Mouse (Mus musculus) liver, adult 2 months (tissue): ENCODE results near the gene Ptges. TPM values are rescaled to one million over a fixed set of nuclear protein-coding genes. Genes with fewer than 3 reads are reported as not detected.

ENCODE experiments used
- DNase-seq: peaks from one replicate; pipeline ENCODE4 v3.0.0-alpha.2; 2011; ENCODE audit warnings: low read depth, low spot score; ENCODE audit errors: extremely low read depth
- H3K27ac ChIP-seq: fragments of 200-500 bp; replicated peaks from 2 replicates; pipeline ENCODE4 v1.5.1; 2012; ENCODE audit warnings: low read depth, mild to moderate bottlenecking, control low read depth, inconsistent platforms, low read length; ENCODE audit not compliant: insufficient read depth
- H3K27me3 ChIP-seq: fragments of 200-500 bp; 2 replicates; pipeline ENCODE4 v1.6.1; 2012; ENCODE audit warnings: mild to moderate bottlenecking, moderate library complexity, low read length, inconsistent platforms; ENCODE audit not compliant: control insufficient read depth, insufficient read depth
- H3K36me3 ChIP-seq: fragments of 200-500 bp; 2 replicates; pipeline ENCODE4 v1.6.1; 2012; ENCODE audit warnings: low read length, inconsistent platforms; ENCODE audit not compliant: control insufficient read depth, insufficient read depth
- H3K4me1 ChIP-seq: fragments of 200-500 bp; 2 replicates; pipeline ENCODE4 v1.6.1; 2011; ENCODE audit warnings: low read length; ENCODE audit not compliant: control insufficient read depth, insufficient read depth
- H3K4me3 ChIP-seq: fragments of 200-500 bp; 2 replicates; pipeline ENCODE4 v1.5.1; 2011; ENCODE audit warnings: low read depth, mild to moderate bottlenecking, control low read depth, low read length, moderate library complexity; ENCODE audit not compliant: insufficient read depth
- H3K79me2 ChIP-seq: fragments of 200-500 bp; 2 replicates; pipeline ENCODE4 v1.6.1; 2012; ENCODE audit warnings: inconsistent platforms, mild to moderate bottlenecking, low read length, moderate library complexity; ENCODE audit not compliant: control insufficient read depth, insufficient read depth
- H3K9ac ChIP-seq: fragments of 200-500 bp; 2 replicates; pipeline ENCODE4 v1.6.1; 2012; ENCODE audit warnings: low read depth, mild to moderate bottlenecking, control low read depth, inconsistent platforms, low read length
- CTCF ChIP-seq: fragments of 200-500 bp; IDR thresholded peaks from 2 replicates; pipeline ENCODE4 v1.5.1; 2011; ENCODE audit warnings: low read depth, low read length, control low read depth
- POLR2A ChIP-seq: fragments of 200-500 bp; IDR thresholded peaks from 2 replicates; pipeline ENCODE4 v1.6.1; 2011; ENCODE audit warnings: low read length, control low read depth; ENCODE audit not compliant: insufficient read depth; ENCODE audit errors: extremely low read depth
- WGBS: fragments of 180-500 bp; shearing (Covaris S2); methylation state at CpG from one replicate; pipeline ENCODE4 v1.1.7; 2018; 5-methylcytosine and 5-hydroxymethylcytosine counted together
- polyA plus RNA-seq: library from polyadenylated mRNA; depleted of rRNA; stranded (reverse); fragments of >200 nt; gene quantifications from 2 replicates; pipeline ENCODE4 v1.2.3, GENCODE M21; 2012
- total RNA-seq: library from RNA; depleted of rRNA; stranded (reverse); fragments of >200 nt; gene quantifications from 2 replicates; pipeline ENCODE4 v1.2.3, GENCODE M21; 2014

The Ptges gene
- total and polyA plus RNA-seq, 2 experiments = 0.09 to 0.17 TPM

DNA sequence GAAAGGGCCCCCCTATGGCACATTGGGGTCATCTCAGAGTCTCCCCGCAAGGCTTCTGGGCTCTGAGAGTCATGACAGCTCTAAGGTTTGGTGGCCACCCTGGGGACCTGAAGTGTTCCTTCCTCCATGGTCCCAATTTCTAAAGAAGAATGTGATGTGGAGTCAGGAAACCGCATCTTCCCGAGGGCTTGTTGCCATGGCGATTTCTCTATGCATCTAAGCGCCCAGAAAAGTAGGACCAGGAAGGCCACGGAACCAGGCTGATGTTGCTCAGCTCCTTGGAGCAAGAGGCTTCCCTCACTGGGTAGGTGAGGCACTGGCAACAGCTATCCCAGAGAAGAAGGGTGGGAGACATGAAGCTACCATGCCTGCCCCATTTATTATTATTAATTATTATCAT lies 72.6 kb downstream of the Ptges start:
- H3K36me3 ChIP-seq = no peaks in the 10 kb centered on the region
- H3K9ac ChIP-seq = no peak overlapping the region
- 76% methylated on average over 6 of the region's 6 CpGs for WGBS
- H3K27ac ChIP-seq = no peak overlapping the region
- H3K4me1 ChIP-seq = no peaks in the 10 kb centered on the region
- H3K27me3 ChIP-seq = no peaks in the 10 kb centered on the region
- H3K79me2 ChIP-seq = no peaks in the 10 kb centered on the region
- TF ChIP-seq POLR2A (no peak), CTCF (no peak)
- no peak for DNase-seq
- H3K4me3 ChIP-seq = no peak overlapping the region

GRCm38 (mm10) chr2:30852771-30853313 lies 76.8 kb downstream of the Ptges start:
- H3K27ac ChIP-seq = no peak overlapping the region
- no peaks in the 10 kb centered on the region for H3K36me3 ChIP-seq
- WGBS = 61% methylated on average over 20 of the region's 20 CpGs
- no peaks in the 10 kb centered on the region for H3K4me1 ChIP-seq
- no peak overlapping the region for H3K9ac ChIP-seq
- no peaks in the 10 kb centered on the region for H3K79me2 ChIP-seq
- no peak for DNase-seq
- no peak overlapping the region for H3K4me3 ChIP-seq
- H3K27me3 ChIP-seq = no peaks in the 10 kb centered on the region
- TF ChIP-seq CTCF = no peak
- no peak for TF ChIP-seq POLR2A

- Histone ChIP-seq H3K4me3 (no peak overlapping the region), H3K79me2 (no peaks in the 10 kb centered on the region), H3K9ac (no peak overlapping the region), H3K27ac (no peak overlapping the region), H3K4me1 (no peaks in the 10 kb centered on the region), H3K36me3 (no peaks in the 10 kb centered on the region), H3K27me3 (0 out of 2 replicates have a peak, but pooled peaks cover 3% of the 10 kb centered on the region)
- WGBS = 42% methylated on average over 6 of the region's 6 CpGs
- no peak for DNase-seq
- no peak for TF ChIP-seq POLR2A
- TF ChIP-seq CTCF = no peak
Observed at GRCm38 (mm10) chr2:30850581-30850980, 79.1 kb downstream of the Ptges start.

DNA sequence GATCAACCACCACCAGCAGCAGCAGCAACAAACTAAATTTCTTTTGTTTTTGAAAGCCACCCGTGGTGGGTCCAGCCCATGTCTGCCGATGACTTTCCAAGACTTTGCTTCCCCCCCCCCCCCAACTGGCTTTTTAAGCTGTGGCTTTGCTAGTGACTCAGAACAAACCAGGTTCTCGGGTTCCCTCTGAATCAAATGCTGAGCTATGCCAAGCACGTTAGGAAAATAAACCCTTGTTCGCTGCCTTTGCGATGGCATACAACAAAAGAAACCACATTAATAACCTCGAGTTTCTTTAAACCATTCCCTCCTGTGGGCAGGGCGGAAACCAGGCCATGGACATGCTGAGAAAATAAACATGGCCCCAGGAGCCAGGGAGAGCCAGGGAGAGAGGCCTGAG lies 81.5 kb downstream of the Ptges start:
- no peak for DNase-seq
- TF ChIP-seq POLR2A = no peak
- TF ChIP-seq CTCF = no peak
- Histone ChIP-seq H3K9ac (no peak overlapping the region), H3K36me3 (no peaks in the 10 kb centered on the region), H3K27ac (no peak overlapping the region), H3K27me3 (peaks cover 12% of the 10 kb centered on the region; the same call in 1 of the 2 replicates), H3K79me2 (no peaks in the 10 kb centered on the region), H3K4me3 (no peak overlapping the region), H3K4me1 (no peaks in the 10 kb centered on the region)
- 80% methylated on average over 8 of the region's 8 CpGs for WGBS

- no peak for DNase-seq
- H3K9ac ChIP-seq = no peak overlapping the region
- H3K27me3 ChIP-seq = peaks cover 12% of the 10 kb centered on the region; the same call in 1 of the 2 replicates
- no peaks in the 10 kb centered on the region for H3K36me3 ChIP-seq
- no peak overlapping the region for H3K4me3 ChIP-seq
- TF ChIP-seq CTCF (no peak), POLR2A (no peak)
- 56% methylated on average over 6 of the region's 6 CpGs for WGBS
- no peak overlapping the region for H3K27ac ChIP-seq
- H3K4me1 ChIP-seq = no peaks in the 10 kb centered on the region
- H3K79me2 ChIP-seq = no peaks in the 10 kb centered on the region
Observed at GRCm38 (mm10) chr2:30846723-30847122, 82.9 kb downstream of the Ptges start.

GRCm38 (mm10) chr2:30846236-30846635 lies 83.4 kb downstream of the Ptges start:
- H3K27me3 ChIP-seq = peaks cover 12% of the 10 kb centered on the region; the same call in 1 of the 2 replicates
- TF ChIP-seq CTCF (no peak), POLR2A (no peak)
- H3K4me1 ChIP-seq = no peaks in the 10 kb centered on the region
- H3K4me3 ChIP-seq = no peak overlapping the region
- 85% methylated on average over 8 of the region's 8 CpGs for WGBS
- no peak overlapping the region for H3K27ac ChIP-seq
- no peak for DNase-seq
- no peaks in the 10 kb centered on the region for H3K79me2 ChIP-seq
- H3K36me3 ChIP-seq = no peaks in the 10 kb centered on the region
- no peak overlapping the region for H3K9ac ChIP-seq
